Comparison of ENCODE assay signal across 9 mouse cellular contexts in genomic region chr2:155991863-155992321, GRCm38 (mm10). TPM values are rescaled to one million over a fixed set of nuclear protein-coding genes. Genes with fewer than 3 reads are reported as not detected.
DNase-seq lines count a peak whose midpoint lies in the region; ATAC-seq and TF ChIP-seq lines count a peak whose summit lies in the region.
"Had no signal": no experiment of that assay in that cellular context is flagged by ENCODE, and none has a peak within 500 bp of the region (broad histone marks: within the 10 kb centered on the region; RNA-seq: fewer than 3 reads in every experiment).

No protein-coding gene starts in this region.

- WGBS in heart, embryonic 15.5 days: 50% methylated on average over 14 of the region's 14 CpGs

- H3K27ac ChIP-seq in heart, embryonic 15.5 days: peak overlapping the region; percentile 54

- H3K4me2 ChIP-seq in heart, embryonic 15.5 days: no peak overlapping the region

- peaks cover 59% of the 10 kb centered on the region for H3K4me1 ChIP-seq in G1E (ENCODE audit: insufficient read depth, low read depth, low read length)
- peaks cover 24% of the 10 kb centered on the region for H3K4me1 ChIP-seq in heart, embryonic 15.5 days (replicated peaks)

- H3K9ac ChIP-seq in heart, embryonic 15.5 days: 0 out of 2 replicates have a peak overlapping the region, but pooled peaks have one; percentile 4

- H3K27me3 ChIP-seq in G1E (ENCODE audit: insufficient read depth, low read length): no peaks in the 10 kb centered on the region
- H3K27me3 ChIP-seq in heart, embryonic 15.5 days: no peaks in the 10 kb centered on the region

- no peak for TF ChIP-seq CTCF in G1E (IDR thresholded peaks at IDR 0.05; ENCODE audit: low read depth, low read length)

- peaks cover 96% of the 10 kb centered on the region for H3K36me3 ChIP-seq in G1E (replicated peaks)
- H3K36me3 ChIP-seq in heart, embryonic 15.5 days: peaks cover 74% of the 10 kb centered on the region

- ATAC-seq in G1E (ENCODE audit: extremely low read depth, insufficient number of reproducible peaks, low FRiP score, poor library complexity, severe bottlenecking): no peak
- ATAC-seq in heart, embryonic 15.5 days (replicated peaks; ENCODE audit: insufficient number of reproducible peaks, insufficient read depth, low FRiP score, low read depth): peak; percentile 57; the same call in 1 of the 2 replicates

- H3K4me3 ChIP-seq in G1E (ENCODE audit: low read depth, low read length): peak overlapping the region; percentile 14; the same call in 1 of the 2 replicates
- no peak overlapping the region for H3K4me3 ChIP-seq in heart, embryonic 15.5 days

- peak; percentile 35 for DNase-seq in adrenal gland, adult 2 months
- DNase-seq in adrenal gland, postnatal 4 days (ENCODE audit: low spot score in 2 of 2): no peak
- DNase-seq in G1E (ENCODE audit: low spot score): peak; percentile 14
- peak; percentile 63 to 88 for DNase-seq in cerebellum, postnatal 4 days (ENCODE audit: low spot score in 2 of 2)
- peak; percentile 45 to 69 for DNase-seq in layer of hippocampus, postnatal 36 days
- peak; percentile 70 to 87 for DNase-seq in lung, postnatal 4 days
- DNase-seq in retina, embryonic 14.5 days (ENCODE audit: low spot score): no peak

- H3K9me3 ChIP-seq in G1E (replicated peaks): no peaks in the 10 kb centered on the region
- no peaks in the 10 kb centered on the region for H3K9me3 ChIP-seq in heart, embryonic 15.5 days (replicated peaks)

RNA-seq across cellular contexts. Expression of gene 6430550D23Rik, which starts 15.9 kb away (rescaled TPM):
- total RNA-seq in adrenal gland, adult 2 months (2021): 1 to 10 TPM; 2.7 to 2.8 TPM
- 1.9 and 2.6 TPM in 2 replicates for polyA plus RNA-seq in adrenal gland, adult 2 months (2012; rRNA removed)
- 1 to 10 TPM; 2.8 to 3.9 TPM for total RNA-seq in adrenal gland, postnatal 4 days (2021)
- total RNA-seq in G1E (2014; fragmentation: Nextera tagmentation): 2.3 and 2.4 TPM in 2 replicates
- 0.71 and 1.6 TPM in 2 replicates for total RNA-seq in G1E (2017)
- 0.23 and 0.33 TPM in 2 replicates for polyA plus RNA-seq in G1E (2012)
- polyA plus RNA-seq in heart, embryonic 15.5 days (2015; fragmentation: Nextera tagmentation; extraction: Ambion mirVana): 0.63 and 1.2 TPM in 2 replicates
- total RNA-seq in layer of hippocampus, postnatal 36 days (2021): 1 to 10 TPM; 1.6 to 2.0 TPM

RNA-seq across cellular contexts. Expression of gene Ergic3, which starts 16.0 kb away (rescaled TPM):
- 100 to 1,000 TPM; 237 to 261 TPM for total RNA-seq in adrenal gland, adult 2 months (2021)
- 260 and 283 TPM in 2 replicates for polyA plus RNA-seq in adrenal gland, adult 2 months (2012; rRNA removed)
- 100 to 1,000 TPM; 224 to 225 TPM for total RNA-seq in adrenal gland, postnatal 4 days (2021)
- total RNA-seq in G1E (2014; fragmentation: Nextera tagmentation): 189 and 215 TPM in 2 replicates
- total RNA-seq in G1E (2017): 52.9 and 58.0 TPM in 2 replicates
- 42.6 and 51.8 TPM in 2 replicates for polyA plus RNA-seq in G1E (2012)
- 126 and 184 TPM in 2 replicates for polyA plus RNA-seq in heart, embryonic 15.5 days (2015; fragmentation: Nextera tagmentation; extraction: Ambion mirVana)
- total RNA-seq in layer of hippocampus, postnatal 36 days (2021): 100 to 1,000 TPM; 181 to 202 TPM

RNA-seq across cellular contexts. Expression of gene Cep250, which starts 35.6 kb away (rescaled TPM):
- total RNA-seq in adrenal gland, adult 2 months (2021): 10 to 100 TPM in 1 of 2 experiments, 1 to 10 TPM in 1; 6.1 to 11.9 TPM
- 5.2 and 9.4 TPM in 2 replicates for polyA plus RNA-seq in adrenal gland, adult 2 months (2012; rRNA removed)
- total RNA-seq in adrenal gland, postnatal 4 days (2021): 10 to 100 TPM; 26.8 to 29.9 TPM
- total RNA-seq in G1E (2014; fragmentation: Nextera tagmentation): 11.6 and 12.3 TPM in 2 replicates
- 49.2 and 54.7 TPM in 2 replicates for total RNA-seq in G1E (2017)
- polyA plus RNA-seq in G1E (2012): 17.3 and 19.9 TPM in 2 replicates
- polyA plus RNA-seq in heart, embryonic 15.5 days (2015; fragmentation: Nextera tagmentation; extraction: Ambion mirVana): 7.7 and 11.0 TPM in 2 replicates
- 10 to 100 TPM; 20.1 to 21.5 TPM for total RNA-seq in layer of hippocampus, postnatal 36 days (2021)

RNA-seq across cellular contexts. Expression of gene Gdf5, which starts 46.7 kb away (rescaled TPM):
- 1 to 10 TPM in 1 of 2 experiments, under 1 TPM in 1; 0.14 to 1.7 TPM for total RNA-seq in adrenal gland, adult 2 months (2021)
- polyA plus RNA-seq in adrenal gland, adult 2 months (2012; rRNA removed): 0.31 and 0.39 TPM in 2 replicates
- 1 to 10 TPM in 1 of 2 experiments, under 1 TPM in 1; 0.64 to 1.1 TPM for total RNA-seq in adrenal gland, postnatal 4 days (2021)
- total RNA-seq in G1E (2014; fragmentation: Nextera tagmentation) (2.2 TPM in 1 of 2 replicates, not detected in the other), G1E (2017) (0.06 and 0.11 TPM in 2 replicates)
- not detected in 2 replicates for polyA plus RNA-seq in G1E (2012)
- 0.30 and 0.61 TPM in 2 replicates for polyA plus RNA-seq in heart, embryonic 15.5 days (2015; fragmentation: Nextera tagmentation; extraction: Ambion mirVana)
- not detected for total RNA-seq in layer of hippocampus, postnatal 36 days (2021)
- total RNA-seq: liver, adult 2 months had no signal
- polyA plus RNA-seq: liver, adult 2 months had no signal

RNA-seq across cellular contexts. Expression of gene Gm15557, which starts 51.4 kb away (rescaled TPM):
- not detected for total RNA-seq in adrenal gland, adult 2 months (2021)
- polyA plus RNA-seq in adrenal gland, adult 2 months (2012; rRNA removed): not detected in 2 replicates
- not detected for total RNA-seq in adrenal gland, postnatal 4 days (2021)
- total RNA-seq in G1E (2014; fragmentation: Nextera tagmentation) (0.60 TPM in 1 of 2 replicates, not detected in the other), G1E (2017) (0.11 TPM in 1 of 2 replicates, not detected in the other)
- polyA plus RNA-seq in G1E (2012): 0.05 and 0.06 TPM in 2 replicates
- not detected in 2 replicates for polyA plus RNA-seq in heart, embryonic 15.5 days (2015; fragmentation: Nextera tagmentation; extraction: Ambion mirVana)
- total RNA-seq in layer of hippocampus, postnatal 36 days (2021): not detected
- total RNA-seq: liver, adult 2 months had no signal
- polyA plus RNA-seq: liver, adult 2 months had no signal

Comparison
In these comparisons a context has a peak if more than half of its experiments do, and no peak if none do; other contexts are left out.
1. DNase-seq: peak in adrenal gland, adult 2 months (single experiment), G1E (single experiment), cerebellum, postnatal 4 days (2 of 2), layer of hippocampus, postnatal 36 days (2 of 2) and lung, postnatal 4 days (2 of 2); none in adrenal gland, postnatal 4 days (0 of 2) and retina, embryonic 14.5 days (single experiment).